Mouse (Mus musculus): ENCODE measurements around the gene Inpp5k. TPM values are rescaled to one million over a fixed set of nuclear protein-coding genes. Genes with fewer than 3 reads are reported as not detected.

Gene Inpp5k
- 12.9 and 17.5 TPM in 2 replicates for polyA plus RNA-seq (2012; rRNA removed)

DNA sequence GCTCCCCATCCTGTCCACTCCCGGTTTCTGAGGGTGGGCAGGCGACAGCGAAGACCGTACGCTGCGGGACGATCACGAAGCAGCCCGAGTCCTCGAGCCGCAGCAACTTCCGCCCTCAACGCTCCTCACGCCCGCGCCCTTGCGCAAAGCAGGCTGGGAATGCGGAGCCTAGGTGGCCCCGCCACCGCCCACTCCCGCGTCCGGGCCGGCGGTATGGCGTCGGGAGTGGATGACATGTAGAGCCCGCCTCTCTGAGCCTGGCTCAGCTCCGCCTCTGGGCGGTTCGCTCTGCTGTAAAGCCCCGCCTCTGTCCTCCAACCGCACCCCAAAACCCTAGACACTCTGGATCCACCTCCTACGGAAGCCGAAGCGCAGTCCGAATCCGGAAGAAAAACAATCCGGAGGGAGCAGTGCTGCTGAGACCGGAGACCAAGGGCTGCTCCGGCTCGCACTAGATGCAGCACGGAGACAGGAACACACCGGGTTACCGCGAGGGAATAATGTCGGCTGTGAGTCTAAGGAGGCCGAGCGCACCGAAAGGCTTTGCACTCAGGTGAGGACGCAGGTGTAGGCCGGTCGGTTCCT lies at the start of gene Inpp5k:
TSS of gene Inpp5k (plus strand) at position 344 of the 585 bp plus-strand sequence.

DNA sequence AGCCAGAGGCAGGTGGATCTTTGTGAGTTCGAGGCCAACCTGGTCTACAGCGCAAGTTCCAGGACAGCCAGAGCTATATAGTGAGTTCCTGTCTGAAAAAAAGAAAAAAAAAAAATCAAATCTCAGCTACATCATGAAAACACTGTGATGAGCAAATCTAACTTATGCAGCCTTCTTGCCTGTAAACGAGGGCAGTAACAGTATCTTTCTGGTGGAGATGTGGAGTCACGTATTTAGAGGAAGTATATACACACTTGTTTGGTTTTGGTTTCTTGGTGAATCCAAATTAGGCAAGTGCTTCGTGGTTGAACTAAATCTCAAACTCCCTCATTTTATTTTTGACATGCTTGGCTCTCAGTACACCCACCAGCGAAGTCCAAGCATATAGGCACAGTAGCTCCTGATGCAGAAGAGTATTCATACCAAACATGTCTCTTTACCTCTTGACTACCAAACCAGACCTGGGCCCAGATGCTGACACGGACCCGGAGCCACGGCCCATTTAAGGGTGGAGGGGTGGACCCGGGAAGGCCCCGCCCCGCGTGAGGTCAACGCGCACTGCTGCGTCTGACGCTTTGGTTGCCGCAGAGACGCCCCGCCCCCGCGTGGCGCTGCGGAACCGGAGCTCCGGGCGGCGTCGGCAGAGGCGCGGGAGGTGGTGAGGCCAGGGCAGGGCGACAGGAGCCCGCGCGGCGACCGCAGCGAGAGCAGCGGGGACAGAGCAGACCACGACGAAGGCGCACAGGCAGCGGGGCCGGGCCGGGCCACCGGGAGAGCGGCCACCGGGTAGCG lies 43.1 kb upstream of the Inpp5k start, which contains the start of gene Pitpna:
TSS of gene Pitpna (plus strand) at position 605 of the 792 bp plus-strand sequence.

GRCm38 (mm10) chr11:75650311-75650710 lies 19.5 kb downstream of the Inpp5k start, which contains the start of gene Myo1c:
Gene Myo1c, plus strand, starts transcription at chr11:75650504.

DNA sequence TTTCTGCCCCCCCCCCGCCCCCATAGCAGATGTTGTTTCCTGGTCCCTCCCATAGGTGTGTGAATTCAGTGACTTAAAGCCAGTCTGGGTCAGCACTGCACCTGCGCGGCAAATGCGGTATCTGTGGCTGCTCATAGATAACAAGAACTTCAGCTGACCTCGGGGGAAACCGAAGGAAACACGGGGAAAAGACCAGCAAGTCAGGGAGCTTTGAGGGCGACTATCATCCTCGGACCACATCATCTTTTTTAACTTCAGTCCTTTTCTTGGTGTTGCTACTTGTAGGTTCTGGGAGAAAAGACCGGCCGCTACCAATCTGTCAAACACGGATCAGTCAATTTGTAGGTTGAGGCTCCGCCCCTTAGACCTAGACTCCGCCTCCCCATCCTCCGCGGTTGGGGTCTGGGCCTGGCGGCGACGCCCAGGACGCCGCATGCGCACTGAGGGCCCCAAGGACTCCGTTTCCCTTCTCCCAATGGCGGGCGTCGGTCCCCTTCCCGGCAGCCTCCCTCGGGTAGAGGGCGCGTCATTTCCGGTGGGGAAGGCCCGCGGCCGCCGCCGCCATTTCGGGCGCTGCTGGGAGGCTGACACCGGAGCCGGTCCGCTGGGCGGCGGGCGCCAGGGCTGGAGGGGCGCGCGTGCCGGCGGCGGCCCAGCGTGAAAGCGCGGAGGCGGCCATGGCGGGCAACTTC lies 48.1 kb downstream of the Inpp5k start, which contains the start of gene Crk:
TSS of gene Crk (plus strand) at position 513 of the 692 bp plus-strand sequence.

Other genes with a start within 250 kb of the Inpp5k start
- 32.6 and 42.4 TPM in 2 replicates for gene Serpinf1, start 208.3 kb upstream of the Inpp5k start, polyA plus RNA-seq (2012; rRNA removed)
- 2.5 and 4.4 TPM in 2 replicates for gene Serpinf2, start 191.4 kb upstream of the Inpp5k start, polyA plus RNA-seq (2012; rRNA removed)
- 7.4 TPM in 2 replicates for gene Wdr81, start 176.3 kb upstream of the Inpp5k start, polyA plus RNA-seq (2012; rRNA removed)
- gene Tlcd2, start 169.3 kb upstream of the Inpp5k start, polyA plus RNA-seq (2012; rRNA removed) = 8.6 and 11.8 TPM in 2 replicates
- 13.4 and 21.5 TPM in 2 replicates for gene Prpf8, start 144.2 kb upstream of the Inpp5k start, polyA plus RNA-seq (2012; rRNA removed)
- gene Rilp, start 120.9 kb upstream of the Inpp5k start, polyA plus RNA-seq (2012; rRNA removed) = 2.4 and 3.9 TPM in 2 replicates
- gene Scarf1, start 117.4 kb upstream of the Inpp5k start, polyA plus RNA-seq (2012; rRNA removed) = 4.1 TPM in 2 replicates
- 15.1 and 15.2 TPM in 2 replicates for gene Slc43a2, start 99.3 kb upstream of the Inpp5k start, polyA plus RNA-seq (2012; rRNA removed)
- 38.5 and 62.5 TPM in 2 replicates for gene Pitpna, start 42.9 kb upstream of the Inpp5k start, polyA plus RNA-seq (2012; rRNA removed)
- 32.4 and 32.7 TPM in 2 replicates for gene Myo1c, start 19.5 kb downstream of the Inpp5k start, polyA plus RNA-seq (2012; rRNA removed)
- gene Crk, start 48.3 kb downstream of the Inpp5k start, polyA plus RNA-seq (2012; rRNA removed) = 67.6 and 102 TPM in 2 replicates
- gene Ywhae, start 101.9 kb downstream of the Inpp5k start, polyA plus RNA-seq (2012; rRNA removed) = 20.1 and 28.0 TPM in 2 replicates
- 0.45 TPM in 2 replicates for gene Doc2b, start 165.1 kb downstream of the Inpp5k start, polyA plus RNA-seq (2012; rRNA removed)

Data from stomach, adult 2 months (tissue).